Mouse (Mus musculus) embryonic facial prominence, embryonic 12.5 days (tissue): ENCODE data around the gene Morc1. TPM values are rescaled to one million over a fixed set of nuclear protein-coding genes. Genes with fewer than 3 reads are reported as not detected.

Experiments used
- ATAC-seq: fragments of 200-750 bp; cut with Nextera tagmentation; 2 replicates; pipeline ENCODE4 v1.8.0; 2017; ENCODE audit not compliant: insufficient number of reproducible peaks, insufficient read depth, low FRiP score, low TSS enrichment
- H3K27ac ChIP-seq: fragments of 300-500 bp; sonication (generic); 2 replicates; pipeline ENCODE4 v1.5.1; 2016; ENCODE audit warnings: mild to moderate bottlenecking
- H3K27me3 ChIP-seq: fragments of 300-500 bp; sonication (generic); 2 replicates; pipeline ENCODE4 v1.6.1; 2016; ENCODE audit warnings: mild to moderate bottlenecking, moderate library complexity
- H3K36me3 ChIP-seq: fragments of 300-500 bp; sonication (generic); 2 replicates; pipeline ENCODE4 v1.6.1; 2016; ENCODE audit warnings: mild to moderate bottlenecking
- H3K4me1 ChIP-seq: fragments of 300-500 bp; sonication (generic); 2 replicates; pipeline ENCODE4 v1.6.1; 2016
- H3K4me2 ChIP-seq: fragments of 300-500 bp; sonication (generic); replicated peaks from 2 replicates; pipeline ENCODE4 v1.6.1; 2016; ENCODE audit warnings: mild to moderate bottlenecking, moderate library complexity
- H3K4me3 ChIP-seq: fragments of 300-500 bp; sonication (generic); 2 replicates; pipeline ENCODE4 v1.5.1; 2016; ENCODE audit warnings: mild to moderate bottlenecking
- H3K9ac ChIP-seq: fragments of 300-500 bp; sonication (generic); 2 replicates; pipeline ENCODE4 v1.6.1; 2016; ENCODE audit warnings: mild to moderate bottlenecking, moderate library complexity
- H3K9me3 ChIP-seq: fragments of 300-500 bp; sonication (generic); 2 replicates; pipeline ENCODE4 v1.6.1; 2016; ENCODE audit warnings: mild to moderate bottlenecking, moderate library complexity
- WGBS: fragments of 180-500 bp; shearing (Covaris S2); methylation state at CpG from one replicate; pipeline ENCODE4 v1.1.7; 2016; 5-methylcytosine and 5-hydroxymethylcytosine counted together
- polyA plus RNA-seq: library from polyadenylated mRNA; unstranded; fragments of >200 nt; fragmentation: Nextera tagmentation; extraction: Ambion mirVana; gene quantifications from 2 replicates; pipeline ENCODE4 v1.2.1, GENCODE M21; 2016

The Morc1 gene
- polyA plus RNA-seq, 1 experiment from 2014 or later = not detected

- Histone ChIP-seq H3K9me3 (no peaks in the 10 kb centered on the region), H3K27me3 (no peaks in the 10 kb centered on the region), H3K36me3 (no peaks in the 10 kb centered on the region), H3K4me2 (no peak overlapping the region), H3K27ac (no peak overlapping the region), H3K9ac (no peak overlapping the region), H3K4me1 (no peaks in the 10 kb centered on the region), H3K4me3 (no peak overlapping the region)
- 83% methylated on average over 5 of the region's 5 CpGs for WGBS
- no peak for ATAC-seq
Observed at GRCm38 (mm10) chr16:48516776-48517499, 85.9 kb downstream of the Morc1 start.

GRCm38 (mm10) chr16:48519569-48519968 lies 88.5 kb downstream of the Morc1 start:
- no peak overlapping the region for H3K4me2 ChIP-seq
- H3K4me3 ChIP-seq = no peak overlapping the region
- ATAC-seq = no peak
- H3K4me1 ChIP-seq = no peaks in the 10 kb centered on the region
- H3K27me3 ChIP-seq = no peaks in the 10 kb centered on the region
- no peak overlapping the region for H3K9ac ChIP-seq
- H3K36me3 ChIP-seq = no peaks in the 10 kb centered on the region
- H3K9me3 ChIP-seq = no peaks in the 10 kb centered on the region
- H3K27ac ChIP-seq = no peak overlapping the region

- H3K27ac ChIP-seq = no peak overlapping the region
- no peak for ATAC-seq
- H3K27me3 ChIP-seq = no peaks in the 10 kb centered on the region
- H3K9ac ChIP-seq = no peak overlapping the region
- no peaks in the 10 kb centered on the region for H3K9me3 ChIP-seq
- H3K36me3 ChIP-seq = no peaks in the 10 kb centered on the region
- WGBS = 89% methylated on average over 5 of the region's 5 CpGs
- no peaks in the 10 kb centered on the region for H3K4me1 ChIP-seq
- H3K4me3 ChIP-seq = no peak overlapping the region
- no peak overlapping the region for H3K4me2 ChIP-seq
Observed at GRCm38 (mm10) chr16:48537108-48537507, 106.1 kb downstream of the Morc1 start.

GRCm38 (mm10) chr16:48562290-48563080 lies 131.4 kb downstream of the Morc1 start:
- ATAC-seq = no peak
- Histone ChIP-seq H3K9ac (no peak overlapping the region), H3K27ac (no peak overlapping the region), H3K27me3 (no peaks in the 10 kb centered on the region), H3K4me3 (no peak overlapping the region), H3K36me3 (no peaks in the 10 kb centered on the region), H3K9me3 (no peaks in the 10 kb centered on the region), H3K4me2 (no peak overlapping the region), H3K4me1 (no peaks in the 10 kb centered on the region)
- 30% methylated on average over 11 of the region's 11 CpGs for WGBS

GRCm38 (mm10) chr16:48570354-48570753 lies 139.3 kb downstream of the Morc1 start:
- ATAC-seq = no peak
- H3K36me3 ChIP-seq = no peaks in the 10 kb centered on the region
- H3K27me3 ChIP-seq = no peaks in the 10 kb centered on the region
- 14% methylated on average over 9 of the region's 9 CpGs for WGBS
- H3K4me2 ChIP-seq = no peak overlapping the region
- no peak overlapping the region for H3K27ac ChIP-seq
- no peak overlapping the region for H3K9ac ChIP-seq
- no peak overlapping the region for H3K4me3 ChIP-seq
- no peaks in the 10 kb centered on the region for H3K9me3 ChIP-seq
- H3K4me1 ChIP-seq = no peaks in the 10 kb centered on the region

- Histone ChIP-seq H3K4me2 (no peak overlapping the region), H3K36me3 (no peaks in the 10 kb centered on the region), H3K27ac (no peak overlapping the region), H3K9me3 (no peaks in the 10 kb centered on the region), H3K9ac (no peak overlapping the region), H3K27me3 (no peaks in the 10 kb centered on the region), H3K4me1 (no peaks in the 10 kb centered on the region), H3K4me3 (no peak overlapping the region)
- WGBS = 72% methylated on average over 5 of the region's 5 CpGs
- no peak for ATAC-seq
Observed at GRCm38 (mm10) chr16:48574072-48574471, 143.0 kb downstream of the Morc1 start.

GRCm38 (mm10) chr16:48574499-48574898 lies 143.5 kb downstream of the Morc1 start:
- no peak overlapping the region for H3K4me3 ChIP-seq
- H3K4me1 ChIP-seq = no peaks in the 10 kb centered on the region
- no peak overlapping the region for H3K9ac ChIP-seq
- WGBS = 80% methylated on average over 3 of the region's 3 CpGs
- no peaks in the 10 kb centered on the region for H3K36me3 ChIP-seq
- no peak overlapping the region for H3K4me2 ChIP-seq
- no peaks in the 10 kb centered on the region for H3K9me3 ChIP-seq
- H3K27me3 ChIP-seq = no peaks in the 10 kb centered on the region
- H3K27ac ChIP-seq = no peak overlapping the region
- no peak for ATAC-seq

GRCm38 (mm10) chr16:48585369-48585768 lies 154.3 kb downstream of the Morc1 start:
- Histone ChIP-seq H3K4me1 (no peaks in the 10 kb centered on the region), H3K36me3 (no peaks in the 10 kb centered on the region), H3K27ac (no peak overlapping the region), H3K9me3 (no peaks in the 10 kb centered on the region), H3K27me3 (no peaks in the 10 kb centered on the region), H3K4me2 (no peak overlapping the region), H3K9ac (no peak overlapping the region), H3K4me3 (no peak overlapping the region)
- 72% methylated on average over 6 of the region's 6 CpGs for WGBS
- no peak for ATAC-seq

- ATAC-seq = no peak
- H3K27ac ChIP-seq = no peak overlapping the region
- H3K9ac ChIP-seq = no peak overlapping the region
- H3K9me3 ChIP-seq = no peaks in the 10 kb centered on the region
- no peaks in the 10 kb centered on the region for H3K27me3 ChIP-seq
- no peaks in the 10 kb centered on the region for H3K36me3 ChIP-seq
- H3K4me2 ChIP-seq = no peak overlapping the region
- H3K4me1 ChIP-seq = no peaks in the 10 kb centered on the region
- WGBS = 85% methylated on average over 5 of the region's 5 CpGs
- H3K4me3 ChIP-seq = no peak overlapping the region
Observed at GRCm38 (mm10) chr16:48594457-48594856, 163.4 kb downstream of the Morc1 start.

- no peak for ATAC-seq
- WGBS = 72% methylated on average over 1 of the region's 1 CpGs
- no peaks in the 10 kb centered on the region for H3K9me3 ChIP-seq
Observed at GRCm38 (mm10) chr16:48595216-48595615, 164.2 kb downstream of the Morc1 start.

GRCm38 (mm10) chr16:48603735-48604211 lies 172.7 kb downstream of the Morc1 start:
- no peaks in the 10 kb centered on the region for H3K9me3 ChIP-seq
- no peak for ATAC-seq
- H3K27ac ChIP-seq = no peak overlapping the region
- H3K4me1 ChIP-seq = no peaks in the 10 kb centered on the region
- H3K4me2 ChIP-seq = no peak overlapping the region
- no peak overlapping the region for H3K9ac ChIP-seq
- H3K36me3 ChIP-seq = no peaks in the 10 kb centered on the region
- no peaks in the 10 kb centered on the region for H3K27me3 ChIP-seq
- H3K4me3 ChIP-seq = no peak overlapping the region
- WGBS = 75% methylated on average over 2 of the region's 2 CpGs

More at GRCm38 (mm10) chr16:48595216-48595615, 164.2 kb downstream of the Morc1 start:
- H3K4me3 ChIP-seq = no peak overlapping the region
- no peak overlapping the region for H3K9ac ChIP-seq
- no peak overlapping the region for H3K27ac ChIP-seq
- no peaks in the 10 kb centered on the region for H3K27me3 ChIP-seq
- no peaks in the 10 kb centered on the region for H3K36me3 ChIP-seq
- H3K4me2 ChIP-seq = no peak overlapping the region
- no peaks in the 10 kb centered on the region for H3K4me1 ChIP-seq

GRCm38 (mm10) chr16:48606476-48607038 lies 175.5 kb downstream of the Morc1 start:
- Histone ChIP-seq H3K27ac (no peak overlapping the region), H3K36me3 (no peaks in the 10 kb centered on the region), H3K4me3 (no peak overlapping the region), H3K9me3 (no peaks in the 10 kb centered on the region), H3K9ac (no peak overlapping the region), H3K4me2 (no peak overlapping the region), H3K27me3 (no peaks in the 10 kb centered on the region), H3K4me1 (no peaks in the 10 kb centered on the region)
- ATAC-seq = no peak
- 57% methylated on average over 4 of the region's 4 CpGs for WGBS
